Mouse (Mus musculus) macrophage (primary cell): ENCODE results near the gene Gbf1. TPM values are rescaled to one million over a fixed set of nuclear protein-coding genes. Genes with fewer than 3 reads are reported as not detected.

Source experiments
- H3K27ac ChIP-seq: fragments of 350-480 bp; formaldehyde crosslinking; 2 replicates; pipeline ENCODE4 v1.9.0; 2021
- H3K36me3 ChIP-seq: fragments of 350-480 bp; formaldehyde crosslinking; 2 replicates; pipeline ENCODE4 v1.9.0; 2021; ENCODE audit errors: inconsistent target
- H3K4me3 ChIP-seq: fragments of 350-480 bp; formaldehyde crosslinking; 2 replicates; pipeline ENCODE4 v1.9.0; 2021; ENCODE audit errors: inconsistent target
- H3K79me2 ChIP-seq: fragments of 350-480 bp; formaldehyde crosslinking; 2 replicates; pipeline ENCODE4 v1.9.0; 2021; ENCODE audit errors: inconsistent target
- WGBS: methylation state at CpG from one replicate; pipeline ENCODE4 v1.1.7; 2026; ENCODE audit warnings: inconsistent platforms; ENCODE audit not compliant: missing documents; 5-methylcytosine and 5-hydroxymethylcytosine counted together
- polyA plus RNA-seq: library from polyadenylated mRNA; stranded (reverse); fragments of 250-400 nt; gene quantifications from 3 replicates; pipeline ENCODE4 v1.2.4, GENCODE M21; 2018; ENCODE audit warnings: inconsistent platforms

Gene Gbf1
- polyA plus RNA-seq, 1 experiment from 2014 or later = 52.8 TPM

DNA sequence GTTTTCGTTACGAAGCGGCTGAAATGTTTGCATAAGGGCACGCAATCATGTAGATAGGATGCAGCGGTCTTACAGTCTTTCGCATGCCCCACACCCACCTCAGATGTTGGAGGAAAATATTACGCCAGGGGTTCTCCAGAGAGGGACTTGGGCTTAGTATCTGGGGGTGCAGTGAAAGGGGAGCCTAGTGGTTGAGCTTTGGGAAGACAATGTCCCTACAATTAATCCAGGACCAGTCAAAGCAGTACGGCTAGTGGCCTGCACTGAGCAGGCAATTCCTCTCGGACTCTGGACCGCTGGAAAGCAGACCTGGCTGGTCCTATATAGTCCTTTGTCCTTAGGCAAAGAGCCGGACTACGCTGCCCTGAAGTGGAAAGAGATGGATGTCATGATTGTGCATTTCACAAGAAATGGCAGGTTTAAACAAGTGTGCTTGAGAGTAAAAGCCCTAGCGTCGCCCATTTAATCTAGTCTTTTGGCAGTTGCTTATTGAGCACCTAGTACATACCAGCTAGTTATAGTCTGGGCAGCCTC is 175.3 kb downstream of the Gbf1 start:
- Histone ChIP-seq H3K36me3 (peaks cover 13% of the 10 kb centered on the region; the same call in 1 of the 2 replicates), H3K27ac (peak overlapping the region; percentile 66), H3K4me3 (peak overlapping the region; percentile 63), H3K79me2 (no peaks in the 10 kb centered on the region)
- WGBS = 39% methylated on average over 14 of the region's 14 CpGs

DNA sequence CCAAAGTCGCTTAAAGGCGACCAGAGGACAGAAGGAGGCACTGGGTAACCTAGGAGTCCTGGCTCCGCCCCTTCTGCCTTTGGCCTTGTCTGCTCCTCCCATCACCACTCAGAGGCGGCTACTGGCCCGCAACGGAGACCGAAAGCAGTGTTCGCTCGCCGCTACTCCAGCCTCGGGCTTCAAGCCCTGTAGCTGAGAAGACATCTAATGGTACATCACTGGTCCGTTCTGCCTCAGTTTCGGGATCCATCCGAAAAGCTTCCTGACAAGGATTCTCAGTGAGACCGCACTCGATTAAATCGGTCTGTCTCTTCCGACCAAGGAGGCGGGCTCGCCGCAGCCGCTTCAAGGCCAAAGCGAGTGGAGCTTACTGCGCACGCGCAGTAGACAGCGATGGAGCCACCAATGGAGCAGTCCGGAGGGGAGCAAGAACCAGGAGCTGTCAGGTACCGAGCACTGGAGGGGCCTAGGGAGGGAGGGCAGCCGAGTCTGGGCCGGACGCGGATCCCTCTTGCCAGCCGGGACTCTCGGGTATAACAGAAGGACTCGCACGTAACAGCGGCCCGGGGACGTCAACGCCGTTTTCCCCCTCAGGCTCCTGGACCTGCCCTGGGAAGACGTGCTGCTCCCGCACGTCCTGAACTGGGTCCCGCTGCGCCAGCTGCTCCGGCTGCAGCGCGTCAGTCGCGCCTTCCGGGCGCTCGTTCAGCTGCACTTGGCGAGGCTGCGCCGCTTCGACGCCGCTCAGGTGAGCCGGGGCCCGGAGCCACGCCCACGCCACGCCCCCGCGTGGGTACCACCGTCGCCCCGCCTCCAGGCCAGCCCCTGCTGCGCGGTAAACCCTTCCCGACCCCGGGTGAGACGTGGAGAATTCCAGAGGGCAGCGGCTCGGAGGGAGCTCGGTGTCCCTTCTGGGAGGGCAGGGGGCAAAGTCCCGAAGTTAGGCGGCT is 176.0 kb downstream of the Gbf1 start, which contains the start of gene Fbxl15:
Fbxl15 (plus strand) TSS at position 104 of the 950 bp plus-strand sequence.
- under 1% methylated on average over 78 of the region's 81 CpGs for WGBS
- peak within 1 kb of the TSS; percentile 66 for H3K27ac ChIP-seq
- peaks cover 13% of the 10 kb centered on the region; the same call in 1 of the 2 replicates for H3K36me3 ChIP-seq
- H3K79me2 ChIP-seq = no peaks in the 10 kb centered on the region
- peak within 1 kb of the TSS; percentile 63 for H3K4me3 ChIP-seq

DNA sequence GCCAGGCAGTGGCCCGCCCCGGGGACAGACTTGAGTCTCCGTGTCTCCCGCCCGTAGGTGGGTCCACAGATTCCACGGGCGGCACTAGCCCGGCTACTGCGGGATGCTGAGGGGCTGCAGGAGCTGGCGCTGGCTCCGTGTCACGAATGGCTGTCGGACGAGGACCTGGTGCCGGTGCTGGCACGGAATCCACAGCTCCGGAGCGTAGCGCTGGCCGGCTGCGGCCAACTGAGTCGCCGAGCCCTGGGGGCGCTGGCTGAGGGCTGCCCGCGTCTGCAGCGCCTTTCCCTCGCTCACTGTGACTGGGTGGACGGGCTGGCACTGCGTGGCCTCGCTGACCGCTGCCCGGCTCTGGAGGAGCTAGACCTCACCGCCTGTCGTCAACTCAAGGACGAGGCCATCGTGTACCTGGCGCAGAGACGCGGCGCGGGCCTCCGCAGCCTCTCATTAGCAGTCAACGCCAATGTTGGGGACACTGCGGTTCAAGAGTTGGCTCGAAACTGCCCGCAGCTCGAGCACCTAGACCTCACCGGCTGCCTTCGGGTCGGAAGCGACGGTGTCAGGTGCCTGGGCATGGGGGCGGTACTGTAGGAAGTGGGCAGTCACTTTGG is 176.8 kb downstream of the Gbf1 start:
- peaks cover 13% of the 10 kb centered on the region; the same call in 1 of the 2 replicates for H3K36me3 ChIP-seq
- H3K79me2 ChIP-seq = no peaks in the 10 kb centered on the region
- peak overlapping the region; percentile 63; the same call in 1 of the 2 replicates for H3K4me3 ChIP-seq
- WGBS = 4% methylated on average over 48 of the region's 54 CpGs
- no peak overlapping the region for H3K27ac ChIP-seq

DNA sequence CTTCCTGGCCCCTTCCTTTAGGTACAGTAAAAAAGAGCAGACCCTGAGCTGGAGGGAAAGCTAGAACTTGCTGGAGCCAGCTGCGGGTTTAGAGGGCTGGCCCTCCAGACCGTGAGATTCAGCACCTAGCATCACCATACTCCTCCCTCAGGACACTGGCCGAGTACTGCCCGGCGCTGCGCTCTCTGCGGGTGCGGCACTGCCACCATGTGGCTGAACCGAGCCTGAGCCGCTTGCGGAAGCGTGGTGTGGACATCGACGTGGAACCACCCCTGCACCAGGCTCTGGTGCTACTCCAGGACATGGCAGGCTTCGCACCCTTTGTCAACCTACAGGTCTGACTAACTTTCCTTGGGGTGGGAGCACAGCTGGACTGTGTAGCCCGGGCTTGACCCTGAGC is 177.6 kb downstream of the Gbf1 start:
- no peak overlapping the region for H3K4me3 ChIP-seq

DNA sequence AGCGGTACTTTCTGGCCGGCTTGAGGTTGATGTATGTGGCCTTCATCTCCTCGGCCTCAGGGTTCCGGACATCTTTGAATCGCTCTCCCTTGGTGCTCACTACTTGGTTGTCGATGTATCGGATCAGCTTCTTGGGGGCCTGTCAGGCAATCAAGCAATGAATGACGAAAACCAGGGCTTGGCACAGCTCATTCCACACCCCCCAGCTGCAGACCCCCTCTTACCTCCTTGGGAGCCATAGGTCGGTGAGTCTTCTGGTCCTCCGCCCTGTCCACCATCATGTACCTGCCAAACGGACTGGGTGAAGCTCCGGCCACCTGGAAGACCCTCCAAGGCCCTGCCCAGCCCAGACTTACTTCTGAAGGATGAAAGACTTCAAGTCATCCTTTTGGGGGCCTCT is 178.4 kb downstream of the Gbf1 start:
- Histone ChIP-seq H3K4me3 (no peak overlapping the region), H3K79me2 (no peaks in the 10 kb centered on the region), H3K36me3 (peaks cover 13% of the 10 kb centered on the region; the same call in 1 of the 2 replicates), H3K27ac (no peak overlapping the region)
- WGBS = 94% methylated on average over 12 of the region's 12 CpGs

More for the DNA sequence above, 177.6 kb downstream of the Gbf1 start:
- H3K27ac ChIP-seq = no peak overlapping the region
- peaks cover 13% of the 10 kb centered on the region; the same call in 1 of the 2 replicates for H3K36me3 ChIP-seq
- no peaks in the 10 kb centered on the region for H3K79me2 ChIP-seq
- WGBS = 5% methylated on average over 15 of the region's 16 CpGs

DNA sequence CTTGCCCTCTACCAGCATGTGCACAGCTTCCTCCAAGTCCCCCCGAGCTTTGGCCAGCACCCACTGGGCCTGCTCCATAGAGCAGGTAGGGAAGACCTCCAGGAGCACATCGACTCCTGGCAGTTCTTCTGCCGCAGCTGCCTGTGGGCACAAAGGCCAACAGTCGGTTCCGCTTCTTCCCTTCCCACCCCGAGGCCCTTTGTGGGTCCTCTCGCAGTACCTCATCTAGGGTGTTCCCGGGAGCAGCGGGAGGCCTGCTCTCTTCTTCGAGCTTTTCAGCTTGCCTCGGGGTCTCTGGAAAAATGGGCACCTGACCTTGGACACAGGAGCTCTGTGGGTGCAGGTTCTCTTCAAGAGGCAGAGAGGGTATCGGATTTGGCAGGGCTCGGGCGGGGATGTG is 179.0 kb downstream of the Gbf1 start:
- Histone ChIP-seq H3K36me3 (peaks cover 13% of the 10 kb centered on the region; the same call in 1 of the 2 replicates), H3K27ac (no peak overlapping the region), H3K79me2 (peaks cover under 1% of the 10 kb centered on the region; the same call in 1 of the 2 replicates), H3K4me3 (no peak overlapping the region)
- 98% methylated on average over 13 of the region's 14 CpGs for WGBS

DNA sequence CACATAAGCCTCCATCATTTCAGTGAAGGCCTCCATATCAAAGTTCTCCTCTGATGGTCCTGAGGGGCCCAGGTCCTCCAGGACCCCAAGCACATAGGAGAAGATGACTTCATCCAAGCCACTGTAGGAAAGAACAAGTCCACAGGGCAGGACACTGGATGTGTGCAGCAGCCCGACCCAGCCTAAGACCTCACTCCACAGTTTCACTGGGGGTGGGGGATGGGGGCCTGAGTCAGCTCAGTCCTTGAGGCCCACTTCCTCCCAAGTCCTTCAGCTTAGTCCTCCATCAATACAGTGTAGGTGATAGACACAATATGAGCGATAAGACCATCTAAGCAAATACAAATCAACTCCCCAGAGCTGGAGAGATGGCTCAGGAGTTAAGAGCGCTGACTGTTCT is 179.6 kb downstream of the Gbf1 start:
- peaks cover 13% of the 10 kb centered on the region; the same call in 1 of the 2 replicates for H3K36me3 ChIP-seq
- H3K27ac ChIP-seq = no peak overlapping the region
- peaks cover 6% of the 10 kb centered on the region; the same call in 1 of the 2 replicates for H3K79me2 ChIP-seq
- WGBS = 77% methylated on average over 3 of the region's 3 CpGs
- no peak overlapping the region for H3K4me3 ChIP-seq

DNA sequence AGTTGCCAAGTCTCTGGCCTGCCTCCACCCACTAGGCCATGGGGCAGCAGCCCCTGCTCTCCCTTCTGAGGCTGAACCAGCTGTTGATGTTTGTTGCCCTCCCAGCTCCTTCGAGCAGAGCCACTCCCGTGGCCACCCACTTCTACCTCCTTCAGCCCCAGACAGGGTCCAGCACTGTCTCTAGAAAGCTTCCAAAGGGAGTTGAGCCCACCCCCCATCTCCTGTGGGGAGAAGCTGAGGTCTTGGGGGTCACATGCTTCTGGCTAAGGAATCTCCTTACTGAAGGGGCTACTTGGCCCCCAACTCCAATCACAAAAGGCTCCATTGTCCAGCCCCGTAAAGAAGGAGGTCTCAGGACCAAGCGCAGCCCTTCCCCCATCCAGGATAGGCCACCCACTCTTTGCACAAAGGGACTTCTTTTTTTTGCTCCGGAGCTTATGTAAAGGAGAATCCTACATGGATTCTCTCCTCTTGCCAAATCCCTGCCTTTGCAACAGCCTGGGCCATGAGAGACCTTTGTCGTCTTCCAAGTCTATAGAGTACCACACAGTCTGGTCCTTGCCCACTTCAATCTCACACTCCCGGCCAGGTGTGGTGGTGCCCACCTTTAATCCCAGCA is 180.5 kb downstream of the Gbf1 start:
- H3K27ac ChIP-seq = no peak overlapping the region
- H3K79me2 ChIP-seq = peaks cover 15% of the 10 kb centered on the region
- 81% methylated on average over 7 of the region's 7 CpGs for WGBS
- peaks cover 13% of the 10 kb centered on the region; the same call in 1 of the 2 replicates for H3K36me3 ChIP-seq
- H3K4me3 ChIP-seq = no peak overlapping the region

DNA sequence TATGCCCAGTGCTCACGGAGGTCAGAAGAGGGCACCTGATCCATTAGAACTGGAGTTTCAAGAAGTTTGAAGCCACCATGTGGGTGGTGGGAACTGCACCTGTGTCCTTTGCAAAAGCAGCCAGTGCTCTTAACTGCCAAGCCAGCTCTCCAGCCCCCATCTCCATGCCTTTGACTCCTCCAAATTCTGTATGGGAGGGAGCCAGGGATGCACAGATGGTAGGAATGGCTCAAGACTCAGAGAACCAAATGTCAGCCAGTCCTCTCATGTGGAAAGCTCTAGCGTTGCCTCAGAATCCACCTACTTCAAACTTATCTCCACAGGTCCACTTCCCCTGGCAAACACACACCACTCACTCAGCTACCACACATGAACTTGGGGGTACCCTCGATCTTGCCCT is 181.6 kb downstream of the Gbf1 start:
- Histone ChIP-seq H3K79me2 (peaks cover 22% of the 10 kb centered on the region), H3K36me3 (peaks cover 13% of the 10 kb centered on the region; the same call in 1 of the 2 replicates), H3K4me3 (no peak overlapping the region), H3K27ac (no peak overlapping the region)
- WGBS = 90% methylated on average over 3 of the region's 3 CpGs

Other genes with a start within 250 kb of the Gbf1 start
- gene Armh3, start 154.0 kb upstream of the Gbf1 start, polyA plus RNA-seq = 9.3 to 14.2 TPM (median 10.7 TPM) in 3 replicates
- gene Hps6, start 149.0 kb upstream of the Gbf1 start, polyA plus RNA-seq = 5.1 to 9.8 TPM (median 9.4 TPM) in 3 replicates
- gene Pprc1, start 107.6 kb upstream of the Gbf1 start, polyA plus RNA-seq = 13.1 to 26.2 TPM (median 15.9 TPM) in 3 replicates
- gene Ldb1, start 107.3 kb upstream of the Gbf1 start, polyA plus RNA-seq = 59.8 to 83.3 TPM (median 73.3 TPM) in 3 replicates
- gene Nolc1, start 76.6 kb upstream of the Gbf1 start, polyA plus RNA-seq = 18.8 to 68.9 TPM (median 43.9 TPM) in 3 replicates
- gene Elovl3, start 20.6 kb upstream of the Gbf1 start, polyA plus RNA-seq = 0.12 TPM in 1 of 3 replicates, not detected in the others
- not detected in 3 replicates for gene Pitx3, start 4.2 kb upstream of the Gbf1 start, polyA plus RNA-seq
- 22.0 to 49.3 TPM (median 32.3 TPM) in 3 replicates for gene Nfkb2, start 151.8 kb downstream of the Gbf1 start, polyA plus RNA-seq
- 0.13 to 0.33 TPM in 2 of 3 replicates, not detected in the other for gene Psd, start 174.6 kb downstream of the Gbf1 start, polyA plus RNA-seq
- gene Fbxl15, start 175.7 kb downstream of the Gbf1 start, polyA plus RNA-seq = 1.1 to 6.6 TPM (median 6.4 TPM) in 3 replicates
- gene Cuedc2, start 186.2 kb downstream of the Gbf1 start, polyA plus RNA-seq = 107 to 134 TPM (median 122 TPM) in 3 replicates
- 15.2 to 23.8 TPM (median 20.1 TPM) in 3 replicates for gene Mfsd13a, start 188.6 kb downstream of the Gbf1 start, polyA plus RNA-seq
- gene 2310034G01Rik, start 197.8 kb downstream of the Gbf1 start, polyA plus RNA-seq = 0.17 to 0.31 TPM (median 0.27 TPM) in 3 replicates
- gene Actr1a, start 243.2 kb downstream of the Gbf1 start, polyA plus RNA-seq = 93.8 to 117 TPM (median 112 TPM) in 3 replicates
- gene Sufu, start 244.4 kb downstream of the Gbf1 start, polyA plus RNA-seq = 7.6 to 9.7 TPM (median 8.7 TPM) in 3 replicates